Mouse (Mus musculus) forebrain, postnatal 0 days (tissue): ENCODE measurements at regions not wholly inside any gene's neighbourhood (a gene's known extent, or its start where the extent isn't known, plus 50 kb on each side); places are given as distances from the start of the nearest gene placed in this dataset.
"Not testable (repeated sequence)": the region's sequence is repeated elsewhere in the genome, so short reads cannot be mapped to it uniquely, and the experiment has no call there.

Experiments used
- ATAC-seq: fragments of 200-750 bp; cut with Nextera tagmentation; 2 replicates; pipeline ENCODE4 v1.8.0; 2017; ENCODE audit warnings: mild to moderate bottlenecking, moderate library complexity
- DNase-seq: peaks from one replicate; pipeline ENCODE4 v3.0.0-alpha.2; 2015
- H3K27ac ChIP-seq: fragments of 300-500 bp; sonication (generic); 2 replicates; pipeline ENCODE4 v1.5.1; 2014; ENCODE audit warnings: low read depth, mild to moderate bottlenecking, antibody characterized with exemption, low read length, moderate library complexity, mixed read lengths
- H3K27me3 ChIP-seq: fragments of 300-500 bp; sonication (generic); 2 replicates; pipeline ENCODE4 v1.6.1; 2014; ENCODE audit warnings: mild to moderate bottlenecking, low read length, mixed read lengths; ENCODE audit not compliant: insufficient read depth
- H3K36me3 ChIP-seq: fragments of 300-500 bp; sonication (generic); 2 replicates; pipeline ENCODE4 v1.6.1; 2014; ENCODE audit warnings: mild to moderate bottlenecking, moderate library complexity; ENCODE audit not compliant: insufficient read depth
- H3K4me1 ChIP-seq: fragments of 300-500 bp; sonication (generic); 2 replicates; pipeline ENCODE4 v1.6.1; 2014; ENCODE audit warnings: antibody characterized with exemption; ENCODE audit not compliant: insufficient read depth
- H3K4me2 ChIP-seq: fragments of 300-500 bp; sonication (generic); 2 replicates; pipeline ENCODE4 v1.6.1; 2014; ENCODE audit warnings: low read depth, mild to moderate bottlenecking, moderate library complexity
- H3K4me3 ChIP-seq: fragments of 300-500 bp; sonication (generic); 2 replicates; pipeline ENCODE4 v1.5.1; 2014; ENCODE audit warnings: low read depth, low read length, mixed read lengths
- H3K9ac ChIP-seq: fragments of 300-500 bp; sonication (generic); 2 replicates; pipeline ENCODE4 v1.6.1; 2014; ENCODE audit warnings: mild to moderate bottlenecking
- H3K9me3 ChIP-seq: fragments of 300-500 bp; sonication (generic); 2 replicates; pipeline ENCODE4 v1.6.1; 2016; ENCODE audit warnings: low read length
- CTCF ChIP-seq: sonication (generic); IDR thresholded peaks from 2 replicates; pipeline ENCODE4 v1.5.1; 2016; ENCODE audit warnings: antibody characterized with exemption, control low read depth, low read depth
- WGBS: fragments of 180-500 bp; shearing (Covaris S2); extraction: QIAGEN DNeasy Blood & Tissue Kit; methylation state at CpG from one replicate; pipeline ENCODE4 v1.1.7; 2014; 5-methylcytosine and 5-hydroxymethylcytosine counted together

DNA sequence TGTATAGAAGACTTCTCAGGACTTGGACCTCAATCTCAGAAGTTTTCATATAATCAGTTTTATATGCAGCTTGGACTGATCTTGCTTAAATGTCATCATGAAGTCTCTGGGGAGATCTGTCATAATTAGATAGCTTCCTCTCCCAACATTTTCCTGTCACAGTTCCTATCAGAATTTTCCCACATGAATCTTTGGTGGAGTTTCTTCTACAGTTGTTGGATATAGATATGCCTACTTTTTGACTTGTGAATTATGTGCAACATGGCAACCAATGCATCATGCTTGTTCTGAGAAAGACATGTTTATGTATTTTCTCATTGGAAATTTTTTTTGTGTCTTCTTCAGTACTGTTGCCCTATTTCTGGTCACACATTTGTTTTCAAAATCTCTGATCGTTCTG is 183.5 kb downstream of the Hira start:
- TF ChIP-seq CTCF, result no peak
- no peak for DNase-seq
- Histone ChIP-seq H3K9ac (no peak overlapping the region), H3K27me3 (no peaks in the 10 kb centered on the region), H3K9me3 (no peaks in the 10 kb centered on the region), H3K36me3 (no peaks in the 10 kb centered on the region), H3K4me3 (no peak overlapping the region), H3K4me1 (no peaks in the 10 kb centered on the region), H3K27ac (no peak overlapping the region), H3K4me2 (no peak overlapping the region)
- ATAC-seq, result no peak
- WGBS, result 74% methylated on average over 1 of the region's 1 CpGs

DNA sequence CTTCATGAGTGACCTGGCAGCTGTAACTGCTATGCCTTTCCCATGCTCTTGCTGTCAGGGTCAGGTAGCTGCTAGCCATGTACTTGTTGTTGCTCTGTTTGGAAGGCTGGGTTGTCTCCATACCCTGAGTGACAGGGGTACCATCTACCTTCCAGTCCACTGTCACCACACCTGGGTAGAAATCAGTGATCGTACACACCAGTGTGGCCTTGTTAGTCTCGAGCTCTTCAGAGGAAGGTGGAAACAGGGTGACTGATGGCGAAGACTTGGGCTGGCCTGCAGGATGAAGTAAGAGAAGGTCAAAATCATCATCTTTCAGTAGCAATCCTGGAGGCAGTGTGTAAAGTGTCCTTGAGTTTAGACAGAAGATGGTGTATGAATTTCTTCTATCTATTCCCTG is 185.0 kb downstream of the Hira start:
- H3K27ac ChIP-seq, result no peak overlapping the region
- no peak overlapping the region for H3K4me3 ChIP-seq
- no peaks in the 10 kb centered on the region for H3K36me3 ChIP-seq
- no peak overlapping the region for H3K9ac ChIP-seq
- no peak for TF ChIP-seq CTCF
- H3K9me3 ChIP-seq, result no peaks in the 10 kb centered on the region
- ATAC-seq (no peak), DNase-seq (no peak)
- 81% methylated on average over 3 of the region's 3 CpGs for WGBS
- H3K4me1 ChIP-seq, result no peaks in the 10 kb centered on the region
- H3K27me3 ChIP-seq, result no peaks in the 10 kb centered on the region
- no peak overlapping the region for H3K4me2 ChIP-seq

DNA sequence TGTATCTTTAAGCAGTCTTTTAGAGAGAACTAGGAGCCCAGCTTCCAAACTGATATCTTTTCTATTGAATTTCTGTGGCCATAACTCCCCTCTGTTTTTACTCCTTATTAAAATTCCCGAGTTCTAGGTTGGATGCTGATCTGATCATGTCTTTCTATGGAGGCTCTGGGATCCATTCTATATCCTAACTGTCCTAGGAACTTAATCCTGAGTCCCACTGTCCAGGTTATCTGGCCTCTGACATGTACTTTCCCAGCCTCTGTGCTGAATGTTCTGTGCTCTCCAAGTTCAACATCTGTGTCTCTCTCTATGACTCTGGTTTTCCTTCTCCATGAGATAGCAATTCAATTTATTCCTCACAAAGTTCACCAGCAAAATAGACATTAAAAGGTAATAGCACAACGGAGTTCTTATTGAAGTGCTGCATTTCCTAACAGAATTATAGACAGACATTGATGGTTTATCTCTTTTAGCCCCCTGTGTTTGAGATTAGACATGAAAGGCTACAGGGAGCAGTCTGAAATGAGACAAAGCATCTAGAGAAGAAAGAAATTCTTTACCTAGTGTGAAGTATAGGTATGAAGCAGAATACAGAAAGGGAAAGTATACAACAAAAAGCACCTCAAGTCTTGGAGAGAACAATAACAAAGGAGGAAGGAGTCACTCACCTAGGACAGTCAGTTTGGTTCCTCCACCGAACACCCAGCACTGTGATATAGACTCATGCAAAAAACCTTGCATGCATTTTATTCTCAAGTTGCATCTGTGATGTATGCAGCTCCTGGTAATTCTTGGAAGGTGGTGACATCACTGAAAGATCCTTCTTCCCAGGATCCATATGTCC is 185.9 kb downstream of the Hira start:
- no peak for TF ChIP-seq CTCF
- no peak for DNase-seq
- Histone ChIP-seq H3K4me3 (no peak overlapping the region), H3K27me3 (no peaks in the 10 kb centered on the region), H3K4me1 (no peaks in the 10 kb centered on the region), H3K36me3 (no peaks in the 10 kb centered on the region), H3K9me3 (no peaks in the 10 kb centered on the region), H3K27ac (no peak overlapping the region), H3K4me2 (no peak overlapping the region), H3K9ac (no peak overlapping the region)
- ATAC-seq, result no peak
- WGBS, result 61% methylated on average over 3 of the region's 3 CpGs

DNA sequence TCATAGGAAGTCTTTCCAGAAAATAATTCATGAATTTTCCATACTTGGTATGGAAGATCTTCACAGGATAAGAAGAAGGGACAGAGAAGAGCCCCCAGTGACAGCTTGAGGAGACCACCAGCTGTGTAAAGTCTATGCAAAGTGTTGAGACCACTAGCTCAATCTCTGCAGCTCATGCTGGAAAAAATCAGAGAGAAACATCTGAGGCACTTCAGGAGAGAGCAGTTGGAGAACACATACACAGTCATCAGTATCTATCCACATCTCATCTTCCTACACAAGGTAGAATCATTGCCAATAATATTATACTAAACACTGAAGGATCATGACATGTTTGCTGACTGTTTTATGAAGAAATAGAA is 186.5 kb downstream of the Hira start:
- DNase-seq, result no peak
- no peaks in the 10 kb centered on the region for H3K9me3 ChIP-seq
- no peaks in the 10 kb centered on the region for H3K36me3 ChIP-seq
- H3K4me2 ChIP-seq, result no peak overlapping the region
- TF ChIP-seq CTCF, result no peak
- no peak overlapping the region for H3K27ac ChIP-seq
- ATAC-seq, result no peak
- no peak overlapping the region for H3K4me3 ChIP-seq
- H3K9ac ChIP-seq, result no peak overlapping the region
- H3K27me3 ChIP-seq, result no peaks in the 10 kb centered on the region
- H3K4me1 ChIP-seq, result no peaks in the 10 kb centered on the region

DNA sequence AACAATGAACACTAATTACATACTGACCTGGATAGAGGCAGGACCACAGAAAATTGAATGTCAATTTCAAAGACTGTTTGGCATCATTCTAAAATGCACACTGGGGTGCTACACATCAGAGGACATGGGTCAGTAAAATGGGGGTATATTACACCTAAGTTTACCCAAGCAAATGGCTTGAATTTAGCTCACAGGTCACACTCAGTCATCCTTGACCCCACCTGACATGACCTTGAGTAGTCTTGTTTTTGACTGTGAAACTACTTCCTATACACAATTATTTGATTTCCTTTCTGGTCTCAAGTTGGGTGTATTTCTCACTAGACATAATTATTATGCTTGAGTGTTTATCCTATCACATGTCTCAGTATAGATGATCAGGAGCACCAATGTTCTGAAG is 187.6 kb downstream of the Hira start:
- no peak overlapping the region for H3K4me3 ChIP-seq
- no peak for ATAC-seq
- no peak for TF ChIP-seq CTCF
- H3K9ac ChIP-seq, result no peak overlapping the region
- H3K27me3 ChIP-seq, result no peaks in the 10 kb centered on the region
- no peaks in the 10 kb centered on the region for H3K9me3 ChIP-seq
- no peak overlapping the region for H3K4me2 ChIP-seq
- no peak for DNase-seq
- H3K36me3 ChIP-seq, result no peaks in the 10 kb centered on the region
- H3K27ac ChIP-seq, result no peak overlapping the region
- no peaks in the 10 kb centered on the region for H3K4me1 ChIP-seq

DNA sequence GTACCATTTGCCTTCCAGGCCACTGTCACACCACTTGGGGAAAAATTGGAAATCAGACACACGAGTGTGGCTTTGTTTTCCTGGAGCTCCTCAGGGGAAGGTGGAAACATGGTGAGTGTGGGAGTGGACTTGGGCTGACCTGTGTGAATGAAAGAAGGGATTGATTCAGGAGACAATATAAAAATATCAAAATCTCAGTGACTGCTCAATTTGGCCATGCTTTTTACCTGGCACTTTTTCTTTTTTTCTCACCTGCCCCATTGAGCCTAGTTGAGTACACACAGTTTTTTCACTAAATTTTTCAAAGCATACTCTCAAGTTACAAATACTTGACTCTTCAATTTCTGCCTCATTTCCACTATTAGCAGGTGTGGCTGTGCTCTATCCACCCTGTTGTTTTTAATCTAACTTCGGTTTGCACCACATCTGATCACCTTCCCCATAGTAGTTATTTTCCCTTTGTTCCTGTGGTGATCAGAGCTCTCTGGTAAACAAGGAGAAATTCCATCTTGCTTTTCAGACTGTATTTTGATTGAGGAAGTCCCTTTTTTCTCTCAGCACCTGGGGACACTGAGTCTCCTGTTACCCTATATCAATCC is 188.8 kb downstream of the Hira start:
- 80% methylated on average over 2 of the region's 2 CpGs for WGBS

DNA sequence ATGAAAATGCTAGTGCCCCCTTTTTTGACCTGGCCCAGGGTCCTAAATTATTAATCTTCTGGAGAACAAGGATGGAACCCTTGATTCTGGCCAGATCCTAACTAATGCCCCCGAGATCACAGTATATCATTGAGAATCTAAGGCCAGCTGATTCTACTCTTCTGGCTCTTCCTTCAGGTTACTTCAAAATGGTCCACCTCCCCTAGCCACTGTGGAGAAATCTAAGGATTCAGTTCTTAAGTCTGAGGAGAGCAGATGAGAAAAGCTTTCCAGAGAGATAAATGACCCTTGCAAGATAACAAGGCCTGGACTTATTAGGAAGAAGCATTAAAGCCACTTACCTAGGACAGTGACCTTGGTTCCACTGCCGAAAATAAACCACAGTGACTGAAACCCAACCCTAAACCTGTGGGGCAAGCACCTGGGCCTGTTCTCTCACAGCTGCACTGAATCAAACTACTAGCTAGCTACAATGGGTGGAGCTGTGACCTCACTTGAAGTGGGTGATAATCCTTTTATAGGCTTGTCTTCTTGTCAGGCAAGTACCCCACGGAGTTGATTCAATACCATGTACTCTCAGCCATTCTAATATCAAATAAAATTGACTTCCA is 190.0 kb downstream of the Hira start:
- Histone ChIP-seq H3K4me1 (no peaks in the 10 kb centered on the region), H3K4me2 (no peak overlapping the region), H3K27ac (no peak overlapping the region), H3K9me3 (no peaks in the 10 kb centered on the region), H3K36me3 (no peaks in the 10 kb centered on the region), H3K27me3 (no peaks in the 10 kb centered on the region), H3K4me3 (no peak overlapping the region), H3K9ac (no peak overlapping the region)
- WGBS, result 71% methylated on average over 3 of the region's 3 CpGs
- ATAC-seq (no peak), DNase-seq (no peak)
- no peak for TF ChIP-seq CTCF

More for the DNA sequence above, 188.8 kb downstream of the Hira start:
- Histone ChIP-seq H3K4me3 (no peak overlapping the region), H3K27me3 (no peaks in the 10 kb centered on the region), H3K27ac (no peak overlapping the region), H3K9me3 (no peaks in the 10 kb centered on the region), H3K4me1 (no peaks in the 10 kb centered on the region), H3K9ac (no peak overlapping the region), H3K36me3 (no peaks in the 10 kb centered on the region), H3K4me2 (no peak overlapping the region)
- TF ChIP-seq CTCF, result no peak
- ATAC-seq (no peak), DNase-seq (no peak)

DNA sequence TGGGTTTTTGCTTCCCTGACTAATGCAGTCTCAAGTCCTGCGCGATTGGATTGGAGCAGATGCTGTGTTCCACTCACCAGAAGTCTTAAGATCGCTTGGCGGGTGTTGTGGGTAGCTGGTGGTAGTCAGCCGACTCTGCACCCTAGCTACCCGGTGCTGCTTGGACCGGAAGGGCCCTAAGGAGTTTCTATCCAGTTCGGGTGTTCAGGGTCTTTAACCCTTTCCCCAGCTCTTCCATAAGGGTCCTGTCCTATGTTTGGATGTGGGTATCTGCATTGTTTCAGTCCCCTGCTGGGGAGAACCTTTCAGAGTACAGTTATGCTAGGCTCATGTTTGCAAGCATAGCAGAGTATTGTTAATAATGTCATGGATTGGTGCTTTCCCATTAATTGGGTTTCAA is 206.7 kb downstream of the Hira start:
- not testable (repeated sequence) for ATAC-seq, H3K36me3 ChIP-seq, H3K27ac ChIP-seq, DNase-seq, H3K4me2 ChIP-seq, H3K27me3 ChIP-seq, H3K4me1 ChIP-seq, H3K9ac ChIP-seq, H3K9me3 ChIP-seq, H3K4me3 ChIP-seq
- WGBS, result 76% methylated on average over 8 of the region's 8 CpGs
